Mouse (Mus musculus) forebrain, postnatal 0 days (tissue): ENCODE measurements at regions not wholly inside any gene's neighbourhood (a gene's known extent, or its start where the extent isn't known, plus 50 kb on each side); places are given as distances from the start of the nearest gene placed in this dataset.

Experiments used
- ATAC-seq: fragments of 200-750 bp; cut with Nextera tagmentation; 2 replicates; pipeline ENCODE4 v1.8.0; 2017; ENCODE audit warnings: mild to moderate bottlenecking, moderate library complexity
- DNase-seq: peaks from one replicate; pipeline ENCODE4 v3.0.0-alpha.2; 2015
- H3K27ac ChIP-seq: fragments of 300-500 bp; sonication (generic); 2 replicates; pipeline ENCODE4 v1.5.1; 2014; ENCODE audit warnings: low read depth, mild to moderate bottlenecking, antibody characterized with exemption, low read length, moderate library complexity, mixed read lengths
- H3K27me3 ChIP-seq: fragments of 300-500 bp; sonication (generic); 2 replicates; pipeline ENCODE4 v1.6.1; 2014; ENCODE audit warnings: mild to moderate bottlenecking, low read length, mixed read lengths; ENCODE audit not compliant: insufficient read depth
- H3K36me3 ChIP-seq: fragments of 300-500 bp; sonication (generic); 2 replicates; pipeline ENCODE4 v1.6.1; 2014; ENCODE audit warnings: mild to moderate bottlenecking, moderate library complexity; ENCODE audit not compliant: insufficient read depth
- H3K4me1 ChIP-seq: fragments of 300-500 bp; sonication (generic); 2 replicates; pipeline ENCODE4 v1.6.1; 2014; ENCODE audit warnings: antibody characterized with exemption; ENCODE audit not compliant: insufficient read depth
- H3K4me2 ChIP-seq: fragments of 300-500 bp; sonication (generic); 2 replicates; pipeline ENCODE4 v1.6.1; 2014; ENCODE audit warnings: low read depth, mild to moderate bottlenecking, moderate library complexity
- H3K4me3 ChIP-seq: fragments of 300-500 bp; sonication (generic); 2 replicates; pipeline ENCODE4 v1.5.1; 2014; ENCODE audit warnings: low read depth, low read length, mixed read lengths
- H3K9ac ChIP-seq: fragments of 300-500 bp; sonication (generic); 2 replicates; pipeline ENCODE4 v1.6.1; 2014; ENCODE audit warnings: mild to moderate bottlenecking
- H3K9me3 ChIP-seq: fragments of 300-500 bp; sonication (generic); 2 replicates; pipeline ENCODE4 v1.6.1; 2016; ENCODE audit warnings: low read length
- CTCF ChIP-seq: sonication (generic); IDR thresholded peaks from 2 replicates; pipeline ENCODE4 v1.5.1; 2016; ENCODE audit warnings: antibody characterized with exemption, control low read depth, low read depth
- WGBS: fragments of 180-500 bp; shearing (Covaris S2); extraction: QIAGEN DNeasy Blood & Tissue Kit; methylation state at CpG from one replicate; pipeline ENCODE4 v1.1.7; 2014; 5-methylcytosine and 5-hydroxymethylcytosine counted together

GRCm38 (mm10) chr2:74930702-74931101, 105.1 kb downstream of the Mtx2 start:
- H3K36me3 ChIP-seq: no peaks in the 10 kb centered on the region
- WGBS: 76% methylated on average over 3 of the region's 3 CpGs
- no peak overlapping the region for H3K9ac ChIP-seq
- H3K4me1 ChIP-seq: no peaks in the 10 kb centered on the region
- no peak for ATAC-seq
- no peak for TF ChIP-seq CTCF
- H3K27ac ChIP-seq: no peak overlapping the region
- H3K9me3 ChIP-seq: no peaks in the 10 kb centered on the region
- H3K27me3 ChIP-seq: no peaks in the 10 kb centered on the region
- H3K4me3 ChIP-seq: no peak overlapping the region
- H3K4me2 ChIP-seq: no peak overlapping the region
- no peak for DNase-seq

GRCm38 (mm10) chr2:74933190-74933589, 107.6 kb downstream of the Mtx2 start:
- Histone ChIP-seq H3K27me3 (no peaks in the 10 kb centered on the region), H3K9me3 (no peaks in the 10 kb centered on the region), H3K36me3 (no peaks in the 10 kb centered on the region), H3K9ac (no peak overlapping the region), H3K4me1 (no peaks in the 10 kb centered on the region), H3K4me2 (no peak overlapping the region), H3K4me3 (no peak overlapping the region), H3K27ac (no peak overlapping the region)
- ATAC-seq (no peak), DNase-seq (no peak)
- 41% methylated on average over 8 of the region's 8 CpGs for WGBS
- TF ChIP-seq CTCF: no peak

GRCm38 (mm10) chr2:74933771-74934170, 108.2 kb downstream of the Mtx2 start:
- H3K4me1 ChIP-seq: no peaks in the 10 kb centered on the region
- no peak overlapping the region for H3K27ac ChIP-seq
- ATAC-seq (no peak), DNase-seq (no peak)
- H3K4me2 ChIP-seq: no peak overlapping the region
- no peak overlapping the region for H3K9ac ChIP-seq
- WGBS: 75% methylated on average over 1 of the region's 1 CpGs
- H3K4me3 ChIP-seq: no peak overlapping the region
- no peak for TF ChIP-seq CTCF
- H3K27me3 ChIP-seq: no peaks in the 10 kb centered on the region
- H3K36me3 ChIP-seq: no peaks in the 10 kb centered on the region
- H3K9me3 ChIP-seq: no peaks in the 10 kb centered on the region

GRCm38 (mm10) chr2:74938711-74939110, 113.1 kb downstream of the Mtx2 start:
- Histone ChIP-seq H3K36me3 (no peaks in the 10 kb centered on the region), H3K27ac (no peak overlapping the region), H3K4me1 (no peaks in the 10 kb centered on the region), H3K9me3 (no peaks in the 10 kb centered on the region), H3K4me2 (no peak overlapping the region), H3K4me3 (no peak overlapping the region), H3K27me3 (no peaks in the 10 kb centered on the region), H3K9ac (no peak overlapping the region)
- WGBS: 67% methylated on average over 9 of the region's 9 CpGs
- DNase-seq (no peak), ATAC-seq (no peak)
- no peak for TF ChIP-seq CTCF

GRCm38 (mm10) chr2:74941966-74942365, 116.4 kb downstream of the Mtx2 start:
- Histone ChIP-seq H3K36me3 (no peaks in the 10 kb centered on the region), H3K4me3 (no peak overlapping the region), H3K9me3 (no peaks in the 10 kb centered on the region), H3K4me1 (no peaks in the 10 kb centered on the region), H3K27me3 (no peaks in the 10 kb centered on the region), H3K27ac (no peak overlapping the region), H3K4me2 (no peak overlapping the region), H3K9ac (no peak overlapping the region)
- ATAC-seq (no peak), DNase-seq (no peak)
- WGBS: 86% methylated on average over 10 of the region's 10 CpGs
- TF ChIP-seq CTCF: no peak

- no peak overlapping the region for H3K9ac ChIP-seq
- WGBS: 35% methylated on average over 6 of the region's 6 CpGs
Measured at GRCm38 (mm10) chr2:74942611-74943198, 117.1 kb downstream of the Mtx2 start.

GRCm38 (mm10) chr2:74945185-74945749, 119.7 kb downstream of the Mtx2 start:
- TF ChIP-seq CTCF: no peak
- no peak overlapping the region for H3K4me2 ChIP-seq

More at GRCm38 (mm10) chr2:74942611-74943198, 117.1 kb downstream of the Mtx2 start:
- Histone ChIP-seq H3K4me1 (no peaks in the 10 kb centered on the region), H3K36me3 (no peaks in the 10 kb centered on the region), H3K4me3 (no peak overlapping the region), H3K27ac (no peak overlapping the region), H3K9me3 (no peaks in the 10 kb centered on the region), H3K27me3 (no peaks in the 10 kb centered on the region), H3K4me2 (no peak overlapping the region)
- DNase-seq (no peak), ATAC-seq (no peak)
- no peak for TF ChIP-seq CTCF

More at GRCm38 (mm10) chr2:74945185-74945749, 119.7 kb downstream of the Mtx2 start:
- Histone ChIP-seq H3K9me3 (no peaks in the 10 kb centered on the region), H3K27me3 (no peaks in the 10 kb centered on the region), H3K9ac (no peak overlapping the region), H3K4me3 (no peak overlapping the region), H3K36me3 (no peaks in the 10 kb centered on the region), H3K4me1 (no peaks in the 10 kb centered on the region), H3K27ac (no peak overlapping the region)
- ATAC-seq (no peak), DNase-seq (no peak)
- 88% methylated on average over 7 of the region's 7 CpGs for WGBS
